Mouse (Mus musculus): Measurements from ENCODE around the gene Taf15.

- TF ChIP-seq CTCF (IDR thresholded peaks at IDR 0.05; ENCODE audit: control insufficient read depth, insufficient read depth, insufficient read length), result no peak
- no peak for TF ChIP-seq USF1 (IDR thresholded peaks at IDR 0.05; ENCODE audit: low read depth)
Observed at GRCm38 (mm10) chr11:83540931-83541330, 68.0 kb downstream of the Taf15 start.
